Mouse (Mus musculus): ENCODE results near the gene Bphl.
A peak's percentile ranks its signal among the peaks of the same experiment; 100 is the strongest.
"Not testable (repeated sequence)": the region's sequence is repeated elsewhere in the genome, so short reads cannot be mapped to it uniquely, and the experiment has no call there.

Gene Bphl

GRCm38 (mm10) chr13:34053673-34054282 lies 16.4 kb downstream of the Bphl start:
- DNase-seq = no peak

GRCm38 (mm10) chr13:34054391-34054790 lies 17.0 kb downstream of the Bphl start:
- no peak for DNase-seq

- DNase-seq = no peak
Measured at GRCm38 (mm10) chr13:34054983-34055382, 17.6 kb downstream of the Bphl start.

- DNase-seq = no peak
Measured at GRCm38 (mm10) chr13:34057252-34057651, 19.9 kb downstream of the Bphl start.

- DNase-seq = peak; percentile 80 to 90
Measured at GRCm38 (mm10) chr13:34060061-34060460, 22.7 kb downstream of the Bphl start.

- no peak for DNase-seq
Measured at GRCm38 (mm10) chr13:34062466-34062865, 25.1 kb downstream of the Bphl start.

GRCm38 (mm10) chr13:34066351-34066750 lies 29.0 kb downstream of the Bphl start:
- DNase-seq = peak in 1 of 2 experiments; percentile 29

GRCm38 (mm10) chr13:34070296-34070695 lies 32.9 kb downstream of the Bphl start:
- DNase-seq = no peak

- DNase-seq = no peak
Measured at GRCm38 (mm10) chr13:34071836-34072235, 34.4 kb downstream of the Bphl start.

GRCm38 (mm10) chr13:34072847-34073246 lies 35.5 kb downstream of the Bphl start:
- no peak for DNase-seq

GRCm38 (mm10) chr13:34074441-34074840 lies 37.0 kb downstream of the Bphl start:
- DNase-seq = not testable (repeated sequence)

GRCm38 (mm10) chr13:34075893-34076292 lies 38.5 kb downstream of the Bphl start:
- not testable (repeated sequence) for DNase-seq

- peak; percentile 82 to 83 for DNase-seq
Measured at GRCm38 (mm10) chr13:34076561-34077491, 39.4 kb downstream of the Bphl start.

GRCm38 (mm10) chr13:34077492-34078271 lies 40.3 kb downstream of the Bphl start, which contains the start of gene Tubb2a:
Gene Tubb2a, minus strand, starts transcription at chr13:34078007.
- peak; percentile 99 for DNase-seq

- DNase-seq = no peak
Measured at GRCm38 (mm10) chr13:34078500-34079280, 41.3 kb downstream of the Bphl start.

- no peak for DNase-seq
Measured at GRCm38 (mm10) chr13:34079801-34080200, 42.4 kb downstream of the Bphl start.

- no peak for DNase-seq
Measured at GRCm38 (mm10) chr13:34081926-34082325, 44.5 kb downstream of the Bphl start.

GRCm38 (mm10) chr13:34084026-34084750 lies 46.8 kb downstream of the Bphl start:
- no peak for DNase-seq

- DNase-seq = peak; percentile 72
Measured at GRCm38 (mm10) chr13:34087052-34087812, 49.8 kb downstream of the Bphl start.

- not testable (repeated sequence) for DNase-seq
Measured at GRCm38 (mm10) chr13:34088201-34088649, 50.8 kb downstream of the Bphl start.

- DNase-seq = no peak
Measured at GRCm38 (mm10) chr13:34088871-34089288, 51.5 kb downstream of the Bphl start.

Data from cerebellum, postnatal 10 days (tissue).